Mouse (Mus musculus) liver, embryonic 11.5 days (tissue): ENCODE measurements around the gene Fgfrl1. TPM values are rescaled to one million over a fixed set of nuclear protein-coding genes. Genes with fewer than 3 reads are reported as not detected.
"Not testable (repeated sequence)": the region's sequence is repeated elsewhere in the genome, so short reads cannot be mapped to it uniquely, and the experiment has no call there.

ENCODE experiments used
- ATAC-seq: fragments of 200-750 bp; cut with Nextera tagmentation; replicated peaks from 2 replicates; pipeline ENCODE4 v1.8.0; 2017; ENCODE audit warnings: moderate number of reproducible peaks, mild to moderate bottlenecking, moderate TSS enrichment, moderate library complexity; ENCODE audit not compliant: low FRiP score
- DNase-seq: peaks from one replicate; pipeline ENCODE4 v3.0.0-alpha.2; 2017; ENCODE audit warnings: low spot score
- H3K27ac ChIP-seq: fragments of 300-500 bp; sonication (generic); 2 replicates; pipeline ENCODE4 v1.5.1; 2014; ENCODE audit warnings: mild to moderate bottlenecking, low read depth, low read length, control low read depth
- H3K27me3 ChIP-seq: fragments of 300-500 bp; sonication (generic); replicated peaks from 2 replicates; pipeline ENCODE4 v1.6.1; 2014; ENCODE audit warnings: low read length, mixed read lengths; ENCODE audit not compliant: control insufficient read depth, insufficient read depth
- H3K36me3 ChIP-seq: fragments of 300-500 bp; sonication (generic); 2 replicates; pipeline ENCODE4 v1.6.1; 2014; ENCODE audit warnings: mild to moderate bottlenecking, low read length, moderate library complexity, mixed read lengths; ENCODE audit not compliant: control insufficient read depth, insufficient read depth
- H3K4me1 ChIP-seq: fragments of 300-500 bp; sonication (generic); replicated peaks from 2 replicates; pipeline ENCODE4 v1.6.1; 2014; ENCODE audit warnings: low read length, mixed read lengths; ENCODE audit not compliant: control insufficient read depth, insufficient read depth
- H3K4me2 ChIP-seq: fragments of 300-500 bp; sonication (generic); 2 replicates; pipeline ENCODE4 v1.6.1; 2014; ENCODE audit warnings: mild to moderate bottlenecking, control low read depth, moderate library complexity
- H3K4me3 ChIP-seq: fragments of 300-500 bp; sonication (generic); 2 replicates; pipeline ENCODE4 v1.5.1; 2014; ENCODE audit warnings: low read depth, low read length, control low read depth
- H3K9ac ChIP-seq: fragments of 300-500 bp; sonication (generic); 2 replicates; pipeline ENCODE4 v1.6.1; 2014; ENCODE audit warnings: low read depth, low read length, control low read depth
- H3K9me3 ChIP-seq: fragments of 300-500 bp; sonication (generic); 2 replicates; pipeline ENCODE4 v1.6.1; 2016; ENCODE audit warnings: low read length, inconsistent platforms, mixed read lengths; ENCODE audit not compliant: control insufficient read depth
- WGBS: fragments of 180-500 bp; shearing (Covaris S2); extraction: QIAGEN DNeasy Blood & Tissue Kit; methylation state at CpG from one replicate; pipeline ENCODE4 v1.1.7; 2014; 5-methylcytosine and 5-hydroxymethylcytosine counted together
- polyA plus RNA-seq: library from polyadenylated mRNA; unstranded; fragments of >200 nt; fragmentation: Nextera tagmentation; extraction: Ambion mirVana; gene quantifications from 2 replicates; pipeline ENCODE4 v1.2.1, GENCODE M21; 2014

The Fgfrl1 gene
- polyA plus RNA-seq, 1 experiment from 2014 or later, result 21.3 TPM

- Histone ChIP-seq H3K9ac (no peak overlapping the region), H3K9me3 (no peaks in the 10 kb centered on the region), H3K27me3 (no peaks in the 10 kb centered on the region), H3K27ac (no peak overlapping the region), H3K4me1 (no peaks in the 10 kb centered on the region), H3K36me3 (no peaks in the 10 kb centered on the region), H3K4me3 (no peak overlapping the region), H3K4me2 (no peak overlapping the region)
- ATAC-seq (no peak), DNase-seq (no peak)
- 65% methylated on average over 2 of the region's 2 CpGs for WGBS
Measured at GRCm38 (mm10) chr5:108741844-108742243, 49.7 kb downstream of the Fgfrl1 start.

- DNase-seq (no peak), ATAC-seq (no peak)
- H3K9me3 ChIP-seq, result no peaks in the 10 kb centered on the region
- no peaks in the 10 kb centered on the region for H3K36me3 ChIP-seq
- 70% methylated on average over 2 of the region's 2 CpGs for WGBS
- no peaks in the 10 kb centered on the region for H3K27me3 ChIP-seq
- H3K27ac ChIP-seq, result no peak overlapping the region
- no peaks in the 10 kb centered on the region for H3K4me1 ChIP-seq
- no peak overlapping the region for H3K9ac ChIP-seq
- no peak overlapping the region for H3K4me2 ChIP-seq
- no peak overlapping the region for H3K4me3 ChIP-seq
Measured at GRCm38 (mm10) chr5:108742596-108742995, 50.4 kb downstream of the Fgfrl1 start.

- Histone ChIP-seq H3K4me3 (no peak overlapping the region), H3K4me2 (no peak overlapping the region), H3K36me3 (no peaks in the 10 kb centered on the region), H3K27me3 (no peaks in the 10 kb centered on the region), H3K9ac (no peak overlapping the region), H3K4me1 (no peaks in the 10 kb centered on the region), H3K27ac (no peak overlapping the region), H3K9me3 (no peaks in the 10 kb centered on the region)
- 62% methylated on average over 2 of the region's 2 CpGs for WGBS
- DNase-seq (no peak), ATAC-seq (0 out of 2 replicates have a peak, but pooled peaks have one; percentile 51)
Measured at GRCm38 (mm10) chr5:108743856-108744255, 51.7 kb downstream of the Fgfrl1 start.

GRCm38 (mm10) chr5:108744629-108745028 lies 52.4 kb downstream of the Fgfrl1 start:
- 78% methylated on average over 3 of the region's 3 CpGs for WGBS
- H3K9me3 ChIP-seq, result no peaks in the 10 kb centered on the region

GRCm38 (mm10) chr5:108750328-108751210 lies 58.4 kb downstream of the Fgfrl1 start:
- Histone ChIP-seq H3K4me2 (peak overlapping the region; percentile 29; the same call in 1 of the 2 replicates), H3K4me1 (no peaks in the 10 kb centered on the region; the same call in 1 of the 2 replicates), H3K4me3 (no peak overlapping the region), H3K36me3 (no peaks in the 10 kb centered on the region), H3K27ac (peak overlapping the region; percentile 63), H3K27me3 (no peaks in the 10 kb centered on the region), H3K9me3 (no peaks in the 10 kb centered on the region), H3K9ac (no peak overlapping the region)
- WGBS, result 69% methylated on average over 5 of the region's 5 CpGs
- DNase-seq (no peak), ATAC-seq (peak; percentile 93)

More at GRCm38 (mm10) chr5:108744629-108745028, 52.4 kb downstream of the Fgfrl1 start:
- no peak overlapping the region for H3K9ac ChIP-seq
- no peak overlapping the region for H3K4me3 ChIP-seq
- H3K4me1 ChIP-seq, result no peaks in the 10 kb centered on the region
- no peak overlapping the region for H3K4me2 ChIP-seq
- no peaks in the 10 kb centered on the region for H3K27me3 ChIP-seq
- DNase-seq (no peak), ATAC-seq (no peak)
- H3K36me3 ChIP-seq, result no peaks in the 10 kb centered on the region
- no peak overlapping the region for H3K27ac ChIP-seq

- H3K9ac ChIP-seq, H3K9me3 ChIP-seq, H3K4me1 ChIP-seq, H3K27ac ChIP-seq, H3K36me3 ChIP-seq, H3K4me2 ChIP-seq, H3K4me3 ChIP-seq, DNase-seq, H3K27me3 ChIP-seq: not testable (repeated sequence)
- 0 out of 2 replicates have a peak, but pooled peaks have one; percentile 16 for ATAC-seq
- 64% methylated on average over 4 of the region's 4 CpGs for WGBS
Measured at GRCm38 (mm10) chr5:108751258-108751657, 59.1 kb downstream of the Fgfrl1 start.

Other genes with a start within 250 kb of the Fgfrl1 start
- 0.12 TPM in 1 of 2 replicates, not detected in the other for gene Mfsd7a, start 243.5 kb upstream of the Fgfrl1 start, polyA plus RNA-seq
- 17.6 and 19.6 TPM in 2 replicates for gene Pcgf3, start 231.2 kb upstream of the Fgfrl1 start, polyA plus RNA-seq
- gene Cplx1, start 142.4 kb upstream of the Fgfrl1 start, polyA plus RNA-seq, result not detected in 2 replicates
- gene Gak, start 62.6 kb upstream of the Fgfrl1 start, polyA plus RNA-seq, result 55.0 and 55.6 TPM in 2 replicates
- 24.7 and 30.4 TPM in 2 replicates for gene Tmem175, start 62.6 kb upstream of the Fgfrl1 start, polyA plus RNA-seq
- gene Idua, start 32.1 kb upstream of the Fgfrl1 start, polyA plus RNA-seq, result 9.8 and 10.1 TPM in 2 replicates
- gene Dgkq, start 22.7 kb upstream of the Fgfrl1 start, polyA plus RNA-seq, result 5.8 and 8.8 TPM in 2 replicates
- gene Slc26a1, start 16.8 kb upstream of the Fgfrl1 start, polyA plus RNA-seq, result 11.6 and 14.4 TPM in 2 replicates
- gene Rnf212, start 82.6 kb downstream of the Fgfrl1 start, polyA plus RNA-seq, result 2.4 and 3.2 TPM in 2 replicates
- gene Tmed11, start 103.0 kb downstream of the Fgfrl1 start, polyA plus RNA-seq, result not detected in 2 replicates
- not detected in 2 replicates for gene Vmn2r8, start 116.5 kb downstream of the Fgfrl1 start, polyA plus RNA-seq
- not detected in 2 replicates for gene Vmn2r9, start 160.2 kb downstream of the Fgfrl1 start, polyA plus RNA-seq